In genomic region chr16:21153900-21154299, GRCm38 (mm10) we compare ENCODE assay signal across 8 mouse cellular contexts. TPM values are rescaled to one million over a fixed set of nuclear protein-coding genes. Genes with fewer than 3 reads are reported as not detected.
DNase-seq lines count a peak whose midpoint lies in the region; ATAC-seq and TF ChIP-seq lines count a peak whose summit lies in the region.
"Not testable (repeated sequence)": the region's sequence is repeated elsewhere in the genome, so short reads cannot be mapped to it uniquely, and the experiment has no call there.
"Had no signal": no experiment of that assay in that cellular context is flagged by ENCODE, and none has a peak within 500 bp of the region (broad histone marks: within the 10 kb centered on the region; RNA-seq: fewer than 3 reads in every experiment).

Teddm3 (minus strand) TSS chr16:21154000.

- not testable (repeated sequence) for H3K4me1 ChIP-seq in embryonic facial prominence, embryonic 15.5 days; limb, embryonic 15.5 days; lung, adult 2 months (ENCODE audit: control insufficient read depth, insufficient read depth, low read length); stomach, embryonic 16.5 days (ENCODE audit: control insufficient read depth, insufficient read depth, low read length); stomach, postnatal 0 days (replicated peaks; ENCODE audit: control insufficient read depth, insufficient read depth)

- not testable (repeated sequence) for DNase-seq in lung, adult 2 months; stomach, postnatal 0 days (ENCODE audit: low spot score)

- not testable (repeated sequence) for H3K27ac ChIP-seq in embryonic facial prominence, embryonic 15.5 days (replicated peaks); limb, embryonic 15.5 days; stomach, embryonic 16.5 days (ENCODE audit: low read length); stomach, postnatal 0 days (replicated peaks)

- H3K9ac ChIP-seq in embryonic facial prominence, embryonic 15.5 days; limb, embryonic 15.5 days; stomach, embryonic 16.5 days (ENCODE audit: low read length); stomach, postnatal 0 days (ENCODE audit: low read length): not testable (repeated sequence)

- not testable (repeated sequence) for ATAC-seq in embryonic facial prominence, embryonic 15.5 days (ENCODE audit: insufficient number of reproducible peaks, low FRiP score, low TSS enrichment, low read depth); limb, embryonic 15.5 days (ENCODE audit: insufficient number of reproducible peaks, low FRiP score, low TSS enrichment, low read depth); stomach, embryonic 16.5 days (ENCODE audit: insufficient read depth, low FRiP score); stomach, postnatal 0 days (ENCODE audit: low FRiP score, low TSS enrichment)

- not testable (repeated sequence) for H3K27me3 ChIP-seq in embryonic facial prominence, embryonic 15.5 days; limb, embryonic 15.5 days; stomach, embryonic 16.5 days (ENCODE audit: control insufficient read depth, insufficient read depth, low read length); stomach, postnatal 0 days (ENCODE audit: control insufficient read depth, insufficient read depth, low read length)

- not testable (repeated sequence) for H3K9me3 ChIP-seq in embryonic facial prominence, embryonic 15.5 days (replicated peaks); limb, embryonic 15.5 days; stomach, embryonic 16.5 days (replicated peaks; ENCODE audit: control insufficient read depth, low read length); stomach, postnatal 0 days (ENCODE audit: control insufficient read depth, low read length)

- not testable (repeated sequence) for H3K4me2 ChIP-seq in embryonic facial prominence, embryonic 15.5 days (replicated peaks); limb, embryonic 15.5 days; stomach, embryonic 16.5 days (ENCODE audit: low read depth, low read length); stomach, postnatal 0 days (replicated peaks; ENCODE audit: low read depth)

- not testable (repeated sequence) for H3K36me3 ChIP-seq in embryonic facial prominence, embryonic 15.5 days; limb, embryonic 15.5 days; stomach, embryonic 16.5 days (ENCODE audit: control insufficient read depth, insufficient read depth, low read length); stomach, postnatal 0 days (ENCODE audit: control insufficient read depth, insufficient read depth, low read length)

- not testable (repeated sequence) for TF ChIP-seq POLR2A in lung, adult 2 months (IDR thresholded peaks at IDR 0.05; ENCODE audit: borderline replicate concordance, extremely low read depth, low read depth, low read length)

- not testable (repeated sequence) for TF ChIP-seq CTCF in lung, adult 2 months (IDR thresholded peaks at IDR 0.05; ENCODE audit: insufficient read depth, low read length); stomach, postnatal 0 days (IDR thresholded peaks at IDR 0.05; ENCODE audit: low read depth)

- TF ChIP-seq EP300 in stomach, postnatal 0 days (optimal IDR thresholded peaks at IDR 0.05), result not testable (repeated sequence)

- WGBS in embryonic facial prominence, embryonic 15.5 days, result no CpG with 5 or more reads among the region's 2 CpGs
- WGBS in limb, embryonic 15.5 days, result no CpG with 5 or more reads among the region's 2 CpGs
- WGBS in lung, adult 2 months, result no CpG with 5 or more reads among the region's 2 CpGs
- WGBS in stomach, embryonic 16.5 days, result no CpG with 5 or more reads among the region's 2 CpGs
- no CpG with 5 or more reads among the region's 2 CpGs for WGBS in stomach, postnatal 0 days

- H3K4me3 ChIP-seq in embryonic facial prominence, embryonic 15.5 days (replicated peaks); limb, embryonic 15.5 days; lung, adult 2 months (replicated peaks; ENCODE audit: extremely low read depth, low read depth, low read length); stomach, embryonic 16.5 days (replicated peaks; ENCODE audit: low read length); stomach, postnatal 0 days (ENCODE audit: low read depth, low read length): not testable (repeated sequence)

RNA-seq across cellular contexts. Expression of gene Teddm3, which starts in this region (rescaled TPM):
- 11.1 and 11.2 TPM in 2 replicates for polyA plus RNA-seq in embryonic facial prominence, embryonic 15.5 days (2015; fragmentation: Nextera tagmentation; extraction: Ambion mirVana)
- 15.9 and 17.6 TPM in 2 replicates for polyA plus RNA-seq in limb, embryonic 15.5 days (2015; fragmentation: Nextera tagmentation; extraction: Ambion mirVana)
- polyA plus RNA-seq in lung, adult 2 months (2012; rRNA removed), result 27.9 TPM in 1 of 2 replicates, not detected in the other
- 14.0 and 32.4 TPM in 2 replicates for polyA plus RNA-seq in stomach, embryonic 16.5 days (2015; fragmentation: Nextera tagmentation; extraction: Ambion mirVana)
- 311 and 332 TPM in 2 replicates for polyA plus RNA-seq in stomach, postnatal 0 days (2015; fragmentation: Nextera tagmentation; extraction: Ambion mirVana)
- polyA plus RNA-seq: C2C12, G1E, Patski had no signal
